Mouse (Mus musculus): ENCODE data around the gene Dennd2d. TPM values are rescaled to one million over a fixed set of nuclear protein-coding genes. Genes with fewer than 3 reads are reported as not detected.

Dennd2d gene
- polyA plus RNA-seq, 1 experiment from 2014 or later: 0.48 TPM

Other genes starting within 250 kb of the Dennd2d start
- gene Chil6, start 76.2 kb upstream of the Dennd2d start, polyA plus RNA-seq (2016; fragmentation: Nextera tagmentation; extraction: Ambion mirVana): not detected in 2 replicates
- gene Dram2, start 65.4 kb downstream of the Dennd2d start, polyA plus RNA-seq (2016; fragmentation: Nextera tagmentation; extraction: Ambion mirVana): 49.1 and 50.2 TPM in 2 replicates
- gene Cept1, start 65.4 kb downstream of the Dennd2d start, polyA plus RNA-seq (2016; fragmentation: Nextera tagmentation; extraction: Ambion mirVana): 36.7 and 40.7 TPM in 2 replicates
- 20.1 and 22.8 TPM in 2 replicates for gene Lrif1, start 202.6 kb downstream of the Dennd2d start, polyA plus RNA-seq (2016; fragmentation: Nextera tagmentation; extraction: Ambion mirVana)